Mouse (Mus musculus): ENCODE measurements around the gene Emilin1. TPM values are rescaled to one million over a fixed set of nuclear protein-coding genes. Genes with fewer than 3 reads are reported as not detected.
A peak's percentile ranks its signal among the peaks of the same experiment; 100 is the strongest.

The Emilin1 gene
- 23.6 and 30.2 TPM in 2 replicates for polyA plus RNA-seq (2015; fragmentation: Nextera tagmentation; extraction: Ambion mirVana)

DNA sequence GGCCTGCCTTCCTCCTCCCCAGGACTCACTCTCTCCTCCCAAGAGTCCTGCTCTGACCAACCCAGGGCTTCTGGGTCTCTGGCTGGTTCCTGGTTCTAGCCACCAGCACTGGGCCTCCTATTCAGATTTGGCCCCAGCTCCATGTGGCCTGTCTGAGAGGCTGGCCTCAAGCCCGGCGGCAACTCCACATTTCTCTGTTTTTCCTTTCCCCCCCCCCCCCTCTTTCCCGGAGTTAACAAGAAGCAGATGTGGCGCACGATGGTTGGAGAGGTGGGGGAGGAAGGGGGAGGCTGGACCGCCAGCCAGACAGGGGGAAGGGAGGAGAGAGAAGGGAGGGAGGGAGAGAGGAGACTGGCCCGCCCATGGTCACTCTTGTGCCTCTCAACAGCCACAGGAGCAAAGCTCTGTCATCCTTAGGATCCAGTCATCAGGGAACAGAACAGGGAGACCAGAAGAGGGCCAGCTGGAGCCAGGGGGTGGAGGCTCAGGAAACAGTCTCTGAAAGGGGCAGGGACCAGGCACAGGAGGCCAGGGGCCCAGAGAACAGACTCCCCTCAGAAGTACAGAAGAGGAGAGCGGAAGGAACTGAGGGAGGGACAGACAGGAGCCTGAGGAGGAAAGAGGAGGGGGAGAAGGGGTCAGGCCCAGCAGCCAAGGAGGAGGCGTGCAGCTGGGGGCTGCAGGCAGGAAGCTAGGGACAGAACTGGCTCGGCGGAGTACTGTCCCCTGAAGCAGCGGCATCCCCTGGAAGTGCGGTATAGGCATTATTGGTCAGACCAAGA lies at the start of gene Emilin1:
Gene Emilin1, plus strand, starts transcription at position 343 of the 782 bp plus-strand sequence.
- peak within 1 kb of the TSS; percentile 56; the same call in 1 of the 2 replicates for H3K9ac ChIP-seq
- peak within 1 kb of the TSS; percentile 28 for H3K4me3 ChIP-seq
- 25% methylated on average over 13 of the region's 13 CpGs for WGBS
- peak within 1 kb of the TSS; percentile 84 for H3K27ac ChIP-seq
- H3K4me2 ChIP-seq: peak within 1 kb of the TSS; percentile 37
- H3K36me3 ChIP-seq: no peaks in the 10 kb centered on the region
- H3K9me3 ChIP-seq: no peaks in the 10 kb centered on the region
- H3K4me1 ChIP-seq (replicated peaks): peaks cover 48% of the 10 kb centered on the region
- H3K27me3 ChIP-seq: peaks cover 3% of the 10 kb centered on the region; the same call in 1 of the 2 replicates
- ATAC-seq (ENCODE audit: low FRiP score): no peak

DNA sequence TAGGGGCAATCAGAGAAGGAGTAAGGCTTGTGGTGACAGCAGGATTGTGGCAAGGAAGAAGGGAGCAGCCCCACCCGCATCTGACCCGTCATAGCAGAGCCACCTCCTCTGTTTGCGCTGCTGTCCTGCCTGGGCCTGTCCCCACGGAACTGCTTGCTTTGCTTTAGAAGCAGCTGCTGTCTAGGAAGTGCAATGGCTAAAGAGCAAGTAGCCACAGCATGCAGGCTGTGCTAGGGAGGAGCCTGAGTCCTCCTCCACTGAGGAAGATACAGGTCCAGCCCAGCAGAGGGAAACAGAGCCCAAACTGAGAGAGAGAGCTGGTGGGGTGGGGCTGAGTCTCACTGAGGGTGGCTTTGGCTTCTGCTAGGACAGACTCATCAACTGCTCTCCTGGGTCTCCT lies 49.4 kb upstream of the Emilin1 start:
- peaks cover 49% of the 10 kb centered on the region for H3K36me3 ChIP-seq
- H3K27me3 ChIP-seq: no peaks in the 10 kb centered on the region
- H3K9ac ChIP-seq: no peak overlapping the region
- no peak overlapping the region for H3K4me2 ChIP-seq
- H3K4me1 ChIP-seq (replicated peaks): peaks cover 3% of the 10 kb centered on the region
- no peaks in the 10 kb centered on the region for H3K9me3 ChIP-seq
- H3K27ac ChIP-seq: no peak overlapping the region
- ATAC-seq (ENCODE audit: low FRiP score): no peak
- no peak overlapping the region for H3K4me3 ChIP-seq
- 43% methylated on average over 4 of the region's 4 CpGs for WGBS

DNA sequence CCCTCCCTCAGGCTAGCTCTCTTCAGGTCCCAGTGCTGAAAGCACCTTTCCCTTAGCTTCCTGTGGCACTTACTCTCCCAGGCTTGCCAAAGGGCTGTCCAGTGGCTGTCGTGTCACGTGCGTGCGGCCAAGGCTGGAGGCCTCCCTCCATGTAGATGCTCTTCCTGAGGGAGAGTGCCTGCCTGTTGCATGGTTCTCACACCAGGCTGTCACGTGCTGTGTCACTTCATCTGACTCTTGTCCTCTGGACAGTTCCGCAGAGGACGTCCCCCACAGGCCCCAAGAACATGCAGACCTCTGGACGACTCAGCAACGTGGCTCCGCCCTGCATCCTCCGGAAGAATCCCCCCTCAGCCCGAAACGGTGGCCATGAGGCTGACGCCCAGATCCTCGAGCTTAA lies 48.9 kb upstream of the Emilin1 start:
- ATAC-seq (ENCODE audit: low FRiP score): no peak

GRCm38 (mm10) chr5:30866871-30867270 lies 46.3 kb upstream of the Emilin1 start:
- H3K27me3 ChIP-seq: no peaks in the 10 kb centered on the region
- peaks cover 59% of the 10 kb centered on the region for H3K36me3 ChIP-seq
- no peak overlapping the region for H3K9ac ChIP-seq
- H3K4me1 ChIP-seq (replicated peaks): peaks cover 26% of the 10 kb centered on the region
- no peak for ATAC-seq (ENCODE audit: low FRiP score)
- H3K27ac ChIP-seq: no peak overlapping the region
- no peak overlapping the region for H3K4me2 ChIP-seq
- WGBS: 91% methylated on average over 3 of the region's 3 CpGs
- H3K4me3 ChIP-seq: no peak overlapping the region
- H3K9me3 ChIP-seq: no peaks in the 10 kb centered on the region

More for the DNA sequence above, 48.9 kb upstream of the Emilin1 start:
- 49% methylated on average over 15 of the region's 15 CpGs for WGBS
- no peak overlapping the region for H3K4me2 ChIP-seq
- H3K9me3 ChIP-seq: no peaks in the 10 kb centered on the region
- peaks cover 49% of the 10 kb centered on the region for H3K36me3 ChIP-seq
- peaks cover 7% of the 10 kb centered on the region for H3K4me1 ChIP-seq (replicated peaks)
- no peaks in the 10 kb centered on the region for H3K27me3 ChIP-seq
- no peak overlapping the region for H3K4me3 ChIP-seq
- H3K27ac ChIP-seq: no peak overlapping the region
- H3K9ac ChIP-seq: no peak overlapping the region

DNA sequence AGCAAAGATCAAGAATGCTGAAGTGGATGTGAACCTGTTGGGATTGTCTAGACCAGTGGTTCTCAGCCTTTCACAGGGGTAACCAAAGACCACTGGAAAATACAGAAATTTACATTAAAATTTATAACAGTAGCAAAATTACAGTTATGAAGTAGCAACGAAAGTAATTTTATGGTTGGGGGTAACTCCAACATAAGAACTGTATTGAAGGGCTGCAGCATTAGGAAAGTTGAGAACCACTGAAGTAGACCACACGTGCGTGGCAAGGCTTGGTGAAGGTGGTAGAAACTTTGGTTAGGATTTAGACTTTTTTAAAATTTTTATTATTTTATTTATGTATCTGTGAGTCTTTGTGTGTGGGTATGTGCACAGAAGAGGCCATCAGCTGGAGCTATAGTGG lies 45.5 kb upstream of the Emilin1 start, which contains the start of gene Tmem214:
Gene Tmem214, plus strand, starts transcription at position 301 of the 400 bp plus-strand sequence.
- 0 out of 2 replicates have a peak within 1 kb of the TSS, but pooled peaks have one; percentile 87 for H3K4me2 ChIP-seq
- H3K27ac ChIP-seq: peak within 1 kb of the TSS; percentile 80; the same call in 1 of the 2 replicates
- H3K9ac ChIP-seq: peak within 1 kb of the TSS; percentile 90; the same call in 1 of the 2 replicates
- no peak within 1 kb of the TSS; the same call in 1 of the 2 replicates for H3K4me3 ChIP-seq
- H3K4me1 ChIP-seq (replicated peaks): peaks cover 26% of the 10 kb centered on the region
- H3K9me3 ChIP-seq: no peaks in the 10 kb centered on the region
- H3K36me3 ChIP-seq: peaks cover 62% of the 10 kb centered on the region
- no peak for ATAC-seq (ENCODE audit: low FRiP score)
- H3K27me3 ChIP-seq: no peaks in the 10 kb centered on the region
- 97% methylated on average over 3 of the region's 3 CpGs for WGBS

DNA sequence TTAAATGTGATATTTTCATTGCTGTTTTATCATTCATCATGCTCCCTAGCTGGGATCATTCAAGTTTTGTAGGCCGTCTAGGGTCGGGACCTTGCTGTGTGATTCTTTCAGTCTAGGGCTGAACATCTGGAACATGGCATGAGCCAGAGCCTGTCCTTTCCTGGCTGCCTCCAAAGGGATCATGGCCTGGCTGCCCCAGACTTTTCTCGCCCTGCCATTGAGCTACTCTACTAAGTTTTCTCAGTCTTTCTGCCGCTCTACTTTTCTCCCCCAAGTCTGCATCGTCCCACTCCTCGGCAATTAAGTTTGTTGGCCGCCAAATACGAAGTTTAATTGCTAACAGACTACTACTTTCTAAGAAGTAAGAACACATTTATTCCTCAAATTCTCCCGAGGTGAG lies 44.2 kb upstream of the Emilin1 start:
- Histone ChIP-seq H3K27me3 (no peaks in the 10 kb centered on the region), H3K27ac (peak overlapping the region; percentile 80)
- 21% methylated on average over 9 of the region's 9 CpGs for WGBS

GRCm38 (mm10) chr5:30869405-30870130 lies 43.6 kb upstream of the Emilin1 start:
- peaks cover 64% of the 10 kb centered on the region for H3K36me3 ChIP-seq
- under 1% methylated on average over 63 of the region's 63 CpGs for WGBS

More for the DNA sequence above, 44.2 kb upstream of the Emilin1 start:
- Histone ChIP-seq H3K4me3 (peak overlapping the region; percentile 76), H3K4me2 (peak overlapping the region; percentile 87), H3K4me1 (replicated peaks) (peaks cover 26% of the 10 kb centered on the region), H3K36me3 (peaks cover 64% of the 10 kb centered on the region), H3K9me3 (no peaks in the 10 kb centered on the region), H3K9ac (peak overlapping the region; percentile 90)
- 0 out of 2 replicates have a peak, but pooled peaks have one; percentile 11 for ATAC-seq (ENCODE audit: low FRiP score)

GRCm38 (mm10) chr5:30870131-30870406 lies 43.1 kb upstream of the Emilin1 start:
- Histone ChIP-seq H3K36me3 (peaks cover 64% of the 10 kb centered on the region), H3K4me2 (peak overlapping the region; percentile 87), H3K9ac (peak overlapping the region; percentile 90), H3K4me1 (replicated peaks) (peaks cover 26% of the 10 kb centered on the region), H3K27ac (peak overlapping the region; percentile 80), H3K27me3 (no peaks in the 10 kb centered on the region), H3K9me3 (no peaks in the 10 kb centered on the region), H3K4me3 (peak overlapping the region; percentile 76)
- 26% methylated on average over 2 of the region's 2 CpGs for WGBS
- no peak for ATAC-seq (ENCODE audit: low FRiP score)

More at GRCm38 (mm10) chr5:30869405-30870130, 43.6 kb upstream of the Emilin1 start:
- peaks cover 26% of the 10 kb centered on the region for H3K4me1 ChIP-seq (replicated peaks)
- H3K9me3 ChIP-seq: no peaks in the 10 kb centered on the region
- H3K9ac ChIP-seq: peak overlapping the region; percentile 90
- peak overlapping the region; percentile 76 for H3K4me3 ChIP-seq
- peak overlapping the region; percentile 87 for H3K4me2 ChIP-seq
- ATAC-seq (ENCODE audit: low FRiP score): peak; percentile 90
- no peaks in the 10 kb centered on the region for H3K27me3 ChIP-seq
- H3K27ac ChIP-seq: peak overlapping the region; percentile 80

GRCm38 (mm10) chr5:30872574-30872973 lies 40.6 kb upstream of the Emilin1 start:
- peaks cover 66% of the 10 kb centered on the region for H3K36me3 ChIP-seq
- peaks cover 26% of the 10 kb centered on the region for H3K4me1 ChIP-seq (replicated peaks)
- H3K4me2 ChIP-seq: no peak overlapping the region
- ATAC-seq (ENCODE audit: low FRiP score): no peak
- H3K4me3 ChIP-seq: no peak overlapping the region
- peak overlapping the region; percentile 46; the same call in 1 of the 2 replicates for H3K9ac ChIP-seq
- H3K9me3 ChIP-seq: no peaks in the 10 kb centered on the region
- H3K27ac ChIP-seq: no peak overlapping the region
- no peaks in the 10 kb centered on the region for H3K27me3 ChIP-seq
- 90% methylated on average over 9 of the region's 9 CpGs for WGBS

GRCm38 (mm10) chr5:30874365-30874764 lies 38.8 kb upstream of the Emilin1 start:
- Histone ChIP-seq H3K27me3 (no peaks in the 10 kb centered on the region), H3K36me3 (peaks cover 72% of the 10 kb centered on the region), H3K27ac (no peak overlapping the region), H3K4me1 (replicated peaks) (peaks cover 18% of the 10 kb centered on the region), H3K9me3 (no peaks in the 10 kb centered on the region), H3K9ac (no peak overlapping the region), H3K4me3 (no peak overlapping the region), H3K4me2 (no peak overlapping the region)
- ATAC-seq (ENCODE audit: low FRiP score): no peak
- WGBS: 97% methylated on average over 7 of the region's 7 CpGs

DNA sequence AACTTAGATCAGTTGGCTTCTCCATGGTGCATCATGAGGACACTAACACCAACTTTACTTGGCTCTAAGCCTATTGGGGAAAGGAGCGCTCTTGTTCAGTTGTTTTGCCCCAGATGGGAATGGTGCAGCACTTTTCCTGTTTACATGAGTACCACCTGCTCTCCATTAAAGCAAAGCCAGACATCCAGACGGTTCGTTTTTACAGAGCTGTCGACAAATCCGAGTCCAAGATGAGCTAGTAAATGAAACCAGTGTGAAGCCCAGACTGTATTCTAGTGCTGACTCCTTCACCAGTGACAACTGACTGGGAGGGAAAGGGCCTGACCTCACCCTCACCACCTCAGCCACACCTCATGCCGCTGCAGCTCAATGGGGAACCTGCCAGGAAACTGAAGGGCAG lies 34.6 kb upstream of the Emilin1 start:
- no peak overlapping the region for H3K4me2 ChIP-seq
- H3K27me3 ChIP-seq: no peaks in the 10 kb centered on the region
- H3K27ac ChIP-seq: no peak overlapping the region
- 66% methylated on average over 6 of the region's 6 CpGs for WGBS
- H3K4me3 ChIP-seq: no peak overlapping the region
- no peak for ATAC-seq (ENCODE audit: low FRiP score)
- H3K36me3 ChIP-seq: peaks cover 46% of the 10 kb centered on the region
- H3K9me3 ChIP-seq: no peaks in the 10 kb centered on the region
- H3K4me1 ChIP-seq (replicated peaks): no peaks in the 10 kb centered on the region
- no peak overlapping the region for H3K9ac ChIP-seq

- no peak overlapping the region for H3K4me3 ChIP-seq
- no peak overlapping the region for H3K9ac ChIP-seq
- no peaks in the 10 kb centered on the region for H3K4me1 ChIP-seq (replicated peaks)
- peaks cover 37% of the 10 kb centered on the region for H3K36me3 ChIP-seq
- no peak overlapping the region for H3K27ac ChIP-seq
- WGBS: 86% methylated on average over 5 of the region's 5 CpGs
- no peaks in the 10 kb centered on the region for H3K9me3 ChIP-seq
- no peaks in the 10 kb centered on the region for H3K27me3 ChIP-seq
- no peak for ATAC-seq (ENCODE audit: low FRiP score)
- no peak overlapping the region for H3K4me2 ChIP-seq
Measured at GRCm38 (mm10) chr5:30879347-30879943, 33.8 kb upstream of the Emilin1 start.

All from hindbrain, embryonic 13.5 days (tissue).